Mouse (Mus musculus) stomach, postnatal 0 days (tissue): ENCODE data around the gene Cilp.

ENCODE experiments used
- CTCF ChIP-seq: IDR thresholded peaks from 2 replicates; pipeline ENCODE4 v1.5.1; 2016; ENCODE audit warnings: antibody characterized with exemption, low read depth, mild to moderate bottlenecking, moderate library complexity
- EP300 ChIP-seq: optimal IDR thresholded peaks from 2 replicates; pipeline ENCODE3; 2016; ENCODE audit warnings: antibody characterized with exemption

DNA sequence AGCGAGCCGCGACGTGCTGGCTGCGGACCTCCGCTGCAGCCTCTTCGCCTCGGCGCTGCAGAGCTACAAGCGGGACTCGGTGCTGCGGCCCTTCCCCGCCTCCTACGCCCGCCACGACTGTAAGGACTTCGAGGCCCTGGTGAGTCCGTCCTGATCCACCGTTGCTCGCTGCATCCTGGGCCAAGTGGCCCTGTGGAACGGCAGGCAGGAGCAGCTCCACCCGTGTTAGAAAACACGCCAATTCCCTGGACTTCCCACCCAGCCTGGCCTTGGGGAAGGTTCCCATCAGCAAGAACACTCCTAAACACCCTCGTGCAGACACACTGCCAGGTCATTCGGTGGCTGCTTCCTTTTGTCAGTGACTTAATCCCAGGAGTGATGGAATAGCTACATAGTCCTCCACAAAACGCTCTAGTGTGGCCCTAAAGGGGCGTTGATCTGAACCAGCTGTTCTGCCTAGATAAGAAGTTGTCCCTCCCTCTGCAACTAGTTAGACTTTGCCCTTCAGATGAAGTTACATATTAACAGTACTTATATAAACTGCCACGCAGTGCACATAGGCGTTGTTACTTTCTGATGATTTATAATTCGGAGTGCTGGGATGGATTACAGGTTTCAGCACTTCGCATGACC, 49.4 kb upstream of the Cilp start:
- TF ChIP-seq CTCF (no peak), EP300 (no peak)
